Mouse (Mus musculus) activated CD4-positive, CD25-positive, alpha-beta regulatory T cell, adult 4 months (primary cell): ENCODE data around the gene Psma3. TPM values are rescaled to one million over a fixed set of nuclear protein-coding genes. Genes with fewer than 3 reads are reported as not detected.

Source experiments
- polyA plus RNA-seq, 2 experiments: library from polyadenylated mRNA; unstranded; fragments of 100-300 nt; shearing (Covaris generic); gene quantifications; one replicate each; pipeline ENCODE4 v1.2.1; 2017

Gene Psma3
- polyA plus RNA-seq, 2 experiments from 2014 or later = 350 to 389 TPM

Other genes with a start within 250 kb of the Psma3 start
- gene Frmd6, start 149.1 kb upstream of the Psma3 start, polyA plus RNA-seq = 10 to 100 TPM; 14.2 to 19.3 TPM
- 100 to 1,000 TPM; 216 to 267 TPM for gene Actr10, start 36.8 kb upstream of the Psma3 start, polyA plus RNA-seq
- 10 to 100 TPM; 80.2 to 95.9 TPM for gene Arid4a, start 41.4 kb downstream of the Psma3 start, polyA plus RNA-seq
- not detected for gene Tomm20l, start 136.8 kb downstream of the Psma3 start, polyA plus RNA-seq
- 10 to 100 TPM; 33.1 to 38.3 TPM for gene Timm9, start 162.1 kb downstream of the Psma3 start, polyA plus RNA-seq
- 10 to 100 TPM in 1 of 2 experiments, 1 to 10 TPM in 1; 8.0 to 10.8 TPM for gene 2700049A03Rik, start 162.2 kb downstream of the Psma3 start, polyA plus RNA-seq